Mouse (Mus musculus) liver, embryonic 11.5 days (tissue): Measurements from ENCODE around the gene Spata45. TPM values are rescaled to one million over a fixed set of nuclear protein-coding genes. Genes with fewer than 3 reads are reported as not detected.

Source experiments
- polyA plus RNA-seq: library from polyadenylated mRNA; unstranded; fragments of >200 nt; fragmentation: Nextera tagmentation; extraction: Ambion mirVana; gene quantifications from 2 replicates; pipeline ENCODE4 v1.2.1, GENCODE M21; 2014

Gene Spata45
- polyA plus RNA-seq, 1 experiment from 2014 or later = not detected

Other genes starting within 250 kb of the Spata45 start
- gene Rps6kc1, start 124.9 kb upstream of the Spata45 start, polyA plus RNA-seq = 10.0 and 11.1 TPM in 2 replicates
- 32.1 and 34.1 TPM in 2 replicates for gene Angel2, start 111.5 kb upstream of the Spata45 start, polyA plus RNA-seq
- gene Vash2, start 57.3 kb upstream of the Spata45 start, polyA plus RNA-seq = 12.8 and 14.2 TPM in 2 replicates
- gene Flvcr1, start 10.5 kb upstream of the Spata45 start, polyA plus RNA-seq = 11.8 and 12.1 TPM in 2 replicates
- gene Tatdn3, start 26.3 kb downstream of the Spata45 start, polyA plus RNA-seq = 14.4 and 17.2 TPM in 2 replicates
- 27.7 and 30.7 TPM in 2 replicates for gene Nsl1, start 26.4 kb downstream of the Spata45 start, polyA plus RNA-seq
- 5.7 and 6.0 TPM in 2 replicates for gene Batf3, start 61.2 kb downstream of the Spata45 start, polyA plus RNA-seq
- gene Fam71a, start 128.2 kb downstream of the Spata45 start, polyA plus RNA-seq = not detected in 2 replicates
- gene Atf3, start 181.4 kb downstream of the Spata45 start, polyA plus RNA-seq = 3.1 and 3.6 TPM in 2 replicates